Mouse (Mus musculus): ENCODE data around the gene Chrng.
A peak's percentile ranks its signal among the peaks of the same experiment; 100 is the strongest.

The Chrng gene

GRCm38 (mm10) chr1:87204465-87204864 is at the start of gene Chrng:
Chrng (plus strand) TSS chr1:87204657.
- no peak for DNase-seq (ENCODE audit: low spot score in 2 of 2)

- DNase-seq (ENCODE audit: low spot score in 2 of 2): no peak
These were observed 48.8 kb upstream of the Chrng start for GRCm38 (mm10) chr1:87155531-87156198.

- DNase-seq (ENCODE audit: low spot score in 2 of 2): no peak
These were observed 48.3 kb upstream of the Chrng start, which contains the start of gene Ecel1 for GRCm38 (mm10) chr1:87156199-87156587. Ecel1 (minus strand) TSS chr1:87156521.

GRCm38 (mm10) chr1:87159396-87159795 is 45.1 kb upstream of the Chrng start:
- DNase-seq (ENCODE audit: low spot score in 2 of 2): no peak

DNA sequence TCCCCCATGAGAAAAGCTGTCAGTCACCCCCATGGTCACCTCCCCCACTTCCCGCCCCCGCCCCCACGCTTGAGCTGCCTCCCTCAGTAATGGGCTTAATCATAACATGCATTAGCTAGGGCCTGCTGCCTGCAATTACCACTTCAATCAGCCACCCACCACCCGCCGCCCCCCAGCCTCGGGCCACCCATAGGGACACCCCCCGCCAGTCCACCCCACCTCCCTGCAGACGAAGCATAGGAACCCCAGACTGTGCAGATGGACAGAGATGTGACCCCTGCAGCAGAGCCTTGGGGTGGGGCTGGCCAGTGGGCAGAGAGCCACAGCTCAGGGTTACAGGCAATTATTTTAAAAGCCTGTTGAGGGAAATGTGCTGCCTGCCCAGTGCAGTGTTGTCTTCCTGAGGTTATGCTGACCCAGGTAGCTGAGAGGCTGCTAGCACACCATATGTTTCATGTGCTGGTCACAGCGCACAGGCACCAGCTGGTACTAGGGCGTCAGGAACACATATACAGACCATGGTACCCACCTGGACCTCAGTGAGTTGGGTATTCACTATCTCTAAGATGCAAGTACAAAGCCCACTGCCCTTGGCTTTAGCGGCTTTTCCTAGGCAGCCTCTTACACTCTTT is 40.2 kb upstream of the Chrng start:
- DNase-seq (ENCODE audit: low spot score in 2 of 2): no peak

- no peak for DNase-seq (ENCODE audit: low spot score in 2 of 2)
These were observed 39.7 kb upstream of the Chrng start for GRCm38 (mm10) chr1:87164796-87165184.

DNA sequence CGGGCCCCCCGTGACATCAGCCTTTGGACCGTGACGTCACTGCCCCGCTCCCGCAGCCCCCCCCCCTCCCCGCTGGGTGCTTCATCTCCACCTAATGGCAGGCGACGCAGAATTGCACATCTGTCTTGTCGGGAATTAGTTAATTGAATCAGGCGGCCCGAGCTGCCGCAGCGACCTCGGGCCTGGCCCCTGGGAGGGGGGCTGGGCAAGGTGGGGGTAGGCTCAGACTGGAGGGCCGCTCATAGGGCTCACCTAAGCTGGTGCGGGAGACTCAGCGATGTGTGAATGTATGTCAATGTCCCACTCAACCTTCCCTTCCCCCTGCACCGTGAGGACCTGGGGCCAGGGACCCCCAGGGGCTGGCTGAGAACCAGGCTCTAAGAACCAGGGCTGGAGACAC is 34.0 kb upstream of the Chrng start:
- DNase-seq (ENCODE audit: low spot score in 2 of 2): no peak

DNA sequence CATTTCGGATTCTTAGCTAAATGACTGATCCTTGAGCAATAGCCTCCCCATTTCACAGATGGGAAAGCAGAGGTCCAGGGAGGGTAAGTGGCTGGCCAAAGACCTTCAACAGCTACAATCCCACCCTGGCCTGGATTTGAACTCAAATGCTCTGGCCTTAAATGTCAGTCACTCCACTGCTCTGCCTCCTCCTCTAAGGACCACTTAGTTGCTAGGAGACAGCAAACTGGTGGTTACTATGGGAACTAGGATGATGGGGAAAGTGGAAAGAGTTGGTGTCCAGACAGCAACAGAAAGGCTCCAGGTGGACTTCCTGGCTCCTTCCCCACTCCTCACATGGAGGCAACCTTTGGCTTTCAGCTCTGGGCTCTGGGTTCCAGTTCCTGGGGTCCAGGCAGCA is 33.1 kb upstream of the Chrng start:
- DNase-seq (ENCODE audit: low spot score in 2 of 2): no peak

- no peak for DNase-seq (ENCODE audit: low spot score in 2 of 2)
These were observed 32.1 kb upstream of the Chrng start for GRCm38 (mm10) chr1:87172316-87172715.

DNA sequence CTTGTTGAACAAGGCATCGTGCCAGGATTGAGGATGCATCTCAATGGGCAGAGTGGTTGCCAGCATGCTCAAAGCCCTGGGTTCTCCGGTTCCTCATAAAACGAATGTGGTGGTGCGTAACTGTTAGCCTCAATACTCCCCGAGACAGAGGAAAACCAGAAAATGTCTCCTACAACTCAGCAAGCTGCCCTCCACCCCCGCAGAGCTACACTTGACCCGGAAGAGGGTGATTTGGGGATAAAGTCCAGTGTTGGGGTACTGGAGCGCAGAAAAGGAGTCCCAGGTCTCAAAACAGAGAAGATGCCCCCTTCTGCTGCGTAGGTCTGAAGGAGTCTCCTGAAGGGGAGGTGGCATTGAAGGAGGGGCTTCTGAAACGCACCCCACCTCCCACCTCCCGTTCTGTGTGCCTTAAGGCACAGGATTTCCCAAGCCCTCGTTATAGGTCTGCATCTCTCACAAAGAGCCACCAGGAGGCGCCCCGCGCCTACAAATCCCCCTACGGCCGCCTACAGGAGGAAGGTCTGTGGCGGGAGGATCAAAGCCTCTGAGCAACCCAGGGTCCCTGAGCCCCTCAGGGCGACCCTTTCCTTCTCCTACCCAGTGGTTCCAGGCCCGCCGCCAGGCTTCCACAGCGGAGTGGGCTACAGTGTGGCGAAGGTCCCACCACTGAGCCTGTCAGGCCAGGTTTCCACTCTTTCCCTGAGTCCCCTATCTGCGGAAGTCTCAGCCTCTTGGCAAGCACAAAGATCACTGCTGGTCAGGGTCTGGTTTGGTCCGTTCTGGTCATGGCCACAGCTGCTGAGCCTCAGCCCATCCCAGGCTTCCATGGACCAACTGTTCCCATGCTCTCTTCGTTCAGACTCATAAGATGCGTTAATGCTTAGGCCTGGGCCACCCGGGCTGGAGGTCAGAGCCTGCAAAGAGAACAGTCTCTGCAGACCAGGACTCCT is 30.2 kb upstream of the Chrng start:
- DNase-seq (ENCODE audit: low spot score in 2 of 2): peak in 1 of 2 experiments; percentile 63

DNA sequence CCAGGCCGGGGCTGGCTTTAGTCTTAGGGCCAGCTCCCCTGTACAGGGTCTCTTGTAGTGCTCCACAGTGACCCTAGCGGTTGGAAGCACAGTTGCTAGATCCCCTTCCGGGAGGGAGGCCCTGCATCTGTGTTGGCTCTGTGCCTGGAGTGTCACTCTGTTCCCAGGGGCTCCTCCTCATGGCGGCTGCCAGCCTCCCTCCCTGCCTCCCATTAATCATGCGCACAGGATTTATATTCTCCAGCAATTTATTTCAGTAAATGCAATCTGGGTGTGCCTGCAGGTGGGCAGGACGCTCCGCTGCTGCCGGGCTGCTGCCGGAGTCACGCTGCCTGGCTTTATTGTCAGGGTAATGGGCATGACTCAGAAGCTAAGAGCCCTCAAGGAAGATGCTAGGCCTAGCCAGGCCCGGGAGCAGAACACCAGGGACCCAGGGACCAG is 28.6 kb upstream of the Chrng start:
- peak; percentile 65 to 81 for DNase-seq (ENCODE audit: low spot score in 2 of 2)

DNA sequence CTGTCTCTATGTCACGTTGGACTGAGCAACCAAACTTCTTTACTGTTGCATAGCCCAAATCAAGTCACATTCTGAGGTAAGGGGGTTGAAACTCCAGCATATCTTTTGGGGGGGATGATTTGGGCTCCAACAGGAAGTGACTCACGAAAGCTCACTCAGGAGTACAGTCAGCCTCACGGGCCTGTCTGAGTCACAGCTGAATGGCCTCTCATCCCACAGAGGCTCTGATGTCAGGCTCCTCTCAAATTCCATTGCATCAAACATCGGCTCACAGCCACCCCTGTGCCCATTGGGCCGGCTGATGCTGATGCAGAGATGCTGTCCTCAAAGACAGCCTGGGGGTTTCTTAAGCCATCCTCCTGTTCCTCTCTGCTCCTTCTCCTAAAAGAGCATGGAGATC is 23.6 kb upstream of the Chrng start:
- no peak for DNase-seq (ENCODE audit: low spot score in 2 of 2)

- DNase-seq (ENCODE audit: low spot score in 2 of 2): no peak
These were observed 21.4 kb upstream of the Chrng start, which contains the start of gene Prss56 for GRCm38 (mm10) chr1:87183013-87183412. Prss56 (plus strand) TSS chr1:87183313.

DNA sequence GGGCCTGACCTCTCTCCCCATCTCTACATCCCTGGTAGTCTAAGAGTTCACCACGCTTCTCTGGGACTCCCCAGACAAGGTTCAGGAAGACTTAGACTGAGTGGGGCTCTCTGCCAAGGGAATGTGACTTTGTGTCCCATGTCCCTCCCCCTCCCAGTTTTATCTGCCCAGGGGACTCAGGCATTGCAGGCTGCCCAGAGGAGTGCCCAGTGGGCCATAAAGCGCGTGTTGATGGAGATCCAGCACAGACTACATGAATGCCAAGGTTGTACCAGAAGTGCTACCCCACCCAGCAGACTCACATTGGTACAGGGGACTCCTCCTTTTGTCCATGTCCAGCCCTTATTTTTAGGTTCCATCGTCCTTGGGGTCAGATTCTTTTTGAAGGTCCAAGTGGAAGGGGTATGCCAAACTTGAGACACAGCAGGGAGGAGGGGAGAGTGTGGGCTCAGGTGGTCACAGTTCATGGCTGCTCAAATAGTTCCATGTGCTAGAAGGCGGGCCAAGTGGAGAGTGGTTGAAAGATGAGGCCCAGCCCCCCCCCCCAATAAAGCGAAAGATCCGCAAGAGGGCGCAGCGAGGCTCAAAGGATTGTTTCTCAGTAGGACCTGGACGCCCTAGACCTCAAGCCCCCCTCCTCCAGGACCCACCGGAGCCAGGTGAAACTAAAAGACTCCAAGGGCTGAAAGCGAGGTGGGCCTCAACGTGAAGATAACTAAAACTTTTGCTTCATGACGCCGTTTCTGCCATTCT is 20.3 kb upstream of the Chrng start:
- DNase-seq (ENCODE audit: low spot score in 2 of 2): no peak

- peak; percentile 48 to 72 for DNase-seq (ENCODE audit: low spot score in 2 of 2)
These were observed 19.7 kb upstream of the Chrng start for GRCm38 (mm10) chr1:87184751-87185139.

GRCm38 (mm10) chr1:87185526-87185925 is 18.9 kb upstream of the Chrng start:
- DNase-seq (ENCODE audit: low spot score in 2 of 2): no peak

- DNase-seq (ENCODE audit: low spot score in 2 of 2): no peak
These were observed 18.0 kb upstream of the Chrng start for GRCm38 (mm10) chr1:87186261-87187036.

GRCm38 (mm10) chr1:87187037-87187355 is 17.5 kb upstream of the Chrng start:
- DNase-seq (ENCODE audit: low spot score in 2 of 2): peak; percentile 45 to 76

DNA sequence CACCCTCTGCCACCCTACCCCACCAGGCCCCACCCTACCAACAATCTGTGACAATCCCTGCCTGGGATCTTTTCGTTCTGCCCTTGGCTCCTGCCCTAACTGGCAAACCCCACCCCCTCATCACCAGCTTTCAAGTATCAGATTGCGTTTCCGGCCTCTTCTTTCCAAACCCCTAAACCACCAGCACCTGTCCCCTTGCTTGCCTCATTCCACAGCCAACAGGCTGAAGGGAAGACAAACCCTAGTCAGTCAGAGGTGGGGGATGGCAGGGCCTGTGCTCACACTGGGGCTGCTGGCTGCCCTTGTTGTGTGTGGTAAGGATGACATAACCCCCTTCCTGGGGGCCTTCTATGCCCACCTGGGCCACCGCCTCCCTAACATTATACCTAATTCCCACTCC is 14.0 kb upstream of the Chrng start, which contains the start of gene Chrnd:
Gene Chrnd (plus strand): TSS at position 179 of the 400 bp plus-strand sequence.
- no peak for DNase-seq (ENCODE audit: low spot score in 2 of 2)

GRCm38 (mm10) chr1:87197296-87197695 is 7.2 kb upstream of the Chrng start:
- peak in 1 of 2 experiments; percentile 59 for DNase-seq (ENCODE audit: low spot score in 2 of 2)

Measured in urinary bladder, postnatal 4 days (tissue).